Mouse (Mus musculus) left cerebral cortex, postnatal 4 days (tissue): ENCODE measurements around the gene Gp9. TPM values are rescaled to one million over a fixed set of nuclear protein-coding genes. Genes with fewer than 3 reads are reported as not detected.

Experiments
- DNase-seq: peaks from one replicate; pipeline ENCODE4 v3.0.0-alpha.2; 2022
- intact Hi-C: fragments of 180-260 bp; cut with DNase I; formaldehyde crosslinking; loops from one replicate; pipeline ENCODE4 v1.15.1; 2025
- total RNA-seq, 2 experiments: library from RNA; stranded (reverse); gene quantifications; 2 replicates each; pipeline ENCODE4 v1.2.3; 2021

Gp9 gene
- total RNA-seq, 2 experiments from 2014 or later: not detected

DNA sequence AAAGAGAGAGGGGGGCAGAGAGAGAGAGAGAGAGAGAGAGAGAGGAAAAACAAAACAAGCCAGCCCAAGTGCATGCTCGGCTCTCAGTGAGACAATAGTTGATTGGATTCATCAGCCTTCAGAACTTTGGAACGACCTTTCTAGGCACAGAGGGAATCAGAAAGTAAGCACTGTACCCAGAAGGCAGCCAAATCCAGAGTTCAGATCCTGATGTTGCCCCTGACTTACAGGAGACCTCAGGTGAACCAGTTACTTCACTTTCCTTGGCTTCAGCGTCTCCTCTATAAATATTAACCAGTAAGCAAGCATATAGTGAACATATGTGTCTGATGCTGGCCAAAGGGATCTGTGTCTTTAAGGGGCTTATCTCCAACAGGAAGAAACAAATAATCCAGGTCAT lies 30.6 kb downstream of the Gp9 start:
- intact Hi-C loops: no loop called here
- no peak for DNase-seq

DNA sequence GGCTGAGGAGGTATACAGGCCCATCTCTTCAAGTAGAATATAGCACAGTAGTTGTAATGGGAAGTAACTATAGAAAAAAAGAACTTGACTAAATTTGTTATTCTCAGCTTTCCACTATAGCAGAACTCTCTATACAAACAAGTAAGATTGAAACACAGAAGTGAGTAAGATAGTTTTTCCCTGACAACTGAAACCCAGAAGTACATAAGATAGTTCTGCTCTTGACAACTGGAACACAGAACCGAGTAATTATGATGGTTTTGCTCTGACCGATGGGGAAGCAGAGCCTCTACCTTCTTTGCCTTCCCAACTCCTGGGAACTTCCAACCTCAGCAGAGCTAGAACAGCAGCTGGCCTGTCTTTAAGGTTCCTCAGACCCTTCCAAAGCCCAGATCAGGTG lies 31.3 kb downstream of the Gp9 start:
- DNase-seq: no peak
- intact Hi-C loops: no loop called here

DNA sequence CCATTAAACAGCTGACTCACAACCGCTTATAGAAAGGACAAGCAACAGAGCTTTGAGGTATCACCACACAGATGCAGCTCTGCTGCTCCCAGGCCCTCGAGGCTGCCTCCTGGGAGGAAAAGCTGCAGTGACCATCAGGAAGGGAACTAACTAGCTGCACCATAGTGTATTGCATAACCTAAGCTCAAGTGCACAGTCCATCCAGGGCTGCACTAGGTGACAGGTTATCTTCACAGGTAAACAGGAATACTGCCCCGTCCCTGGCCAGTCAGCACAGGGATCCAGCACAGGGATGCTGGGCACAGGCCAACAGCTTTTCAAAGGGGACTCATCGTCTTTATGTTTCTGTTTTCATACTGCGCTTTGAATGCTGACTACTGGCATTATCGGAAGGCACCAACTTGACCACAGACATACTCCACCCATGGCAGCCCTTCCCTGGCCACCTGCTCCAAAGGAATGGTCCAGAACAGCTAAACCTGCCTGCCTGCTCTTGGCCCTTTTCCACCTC lies 31.8 kb downstream of the Gp9 start:
- intact Hi-C loops: no loop called here
- DNase-seq: no peak

DNA sequence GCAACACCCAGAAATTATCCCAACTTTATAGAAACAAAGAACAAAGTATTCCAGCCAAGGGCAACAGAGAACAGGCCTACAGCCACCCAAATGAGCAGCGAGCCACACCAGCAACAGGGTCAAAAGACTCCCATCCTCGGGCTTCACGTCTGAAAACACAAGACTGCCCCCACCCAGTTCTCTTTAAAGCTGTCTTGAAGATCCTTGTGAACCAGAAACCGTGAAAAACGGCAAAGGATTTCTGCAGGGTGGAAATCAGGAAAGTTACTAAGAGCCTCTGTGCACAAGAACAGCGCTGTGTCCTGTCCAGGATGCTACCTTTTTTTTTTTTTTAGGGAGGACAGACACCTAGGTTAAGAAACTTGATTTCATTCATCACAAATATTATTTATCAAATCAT lies 32.4 kb downstream of the Gp9 start:
- intact Hi-C loops: no loop called here

DNA sequence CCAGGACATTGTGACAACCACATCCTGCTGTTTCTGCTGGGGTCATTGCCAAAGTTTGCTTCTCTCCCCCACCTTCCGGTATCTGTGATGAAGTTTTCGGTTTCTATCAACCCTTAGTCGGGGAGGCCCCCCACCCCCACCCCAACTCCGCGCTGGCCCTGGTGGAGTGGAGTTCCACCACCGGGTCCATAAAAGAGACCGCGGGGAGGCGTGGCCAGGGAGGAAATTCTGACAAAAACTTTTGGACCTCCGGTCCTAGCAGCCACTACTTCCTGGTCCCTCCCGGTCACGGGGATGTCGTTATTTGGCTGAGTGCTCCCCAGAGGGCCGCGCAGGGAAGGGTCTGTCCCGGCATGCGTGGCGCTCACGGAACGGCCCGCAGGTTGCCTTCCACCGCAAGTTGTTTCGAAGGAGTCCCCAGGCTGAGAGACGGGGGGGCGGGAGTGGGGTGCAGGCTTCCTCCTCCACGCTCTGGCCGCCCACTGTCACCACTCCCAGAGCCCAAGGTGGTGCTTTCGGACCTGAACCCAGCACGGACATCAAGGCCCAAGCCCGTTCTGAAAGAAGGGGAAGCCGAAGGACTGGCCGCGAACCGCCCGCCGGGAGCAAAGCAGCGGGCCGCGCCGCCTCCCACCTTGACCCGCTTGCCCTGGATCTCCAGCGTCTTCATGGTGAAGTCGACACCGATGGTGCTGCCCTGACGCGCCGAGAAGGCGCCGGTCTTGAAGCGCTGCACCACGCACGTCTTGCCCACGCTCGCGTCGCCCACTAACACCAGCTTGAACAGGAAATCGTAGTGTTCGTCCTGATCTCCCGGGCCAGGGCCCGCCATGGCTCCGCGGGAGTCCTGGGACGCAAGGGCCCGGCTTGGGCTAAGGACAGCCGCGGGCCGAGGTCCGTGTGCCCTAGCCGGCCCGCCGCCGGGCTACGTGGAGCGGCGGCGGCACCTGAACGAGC lies 33.1 kb downstream of the Gp9 start:
- intact Hi-C loops: no loop called here
- DNase-seq: peak; percentile 38

More for the DNA sequence above, 32.4 kb downstream of the Gp9 start:
- DNase-seq: no peak

DNA sequence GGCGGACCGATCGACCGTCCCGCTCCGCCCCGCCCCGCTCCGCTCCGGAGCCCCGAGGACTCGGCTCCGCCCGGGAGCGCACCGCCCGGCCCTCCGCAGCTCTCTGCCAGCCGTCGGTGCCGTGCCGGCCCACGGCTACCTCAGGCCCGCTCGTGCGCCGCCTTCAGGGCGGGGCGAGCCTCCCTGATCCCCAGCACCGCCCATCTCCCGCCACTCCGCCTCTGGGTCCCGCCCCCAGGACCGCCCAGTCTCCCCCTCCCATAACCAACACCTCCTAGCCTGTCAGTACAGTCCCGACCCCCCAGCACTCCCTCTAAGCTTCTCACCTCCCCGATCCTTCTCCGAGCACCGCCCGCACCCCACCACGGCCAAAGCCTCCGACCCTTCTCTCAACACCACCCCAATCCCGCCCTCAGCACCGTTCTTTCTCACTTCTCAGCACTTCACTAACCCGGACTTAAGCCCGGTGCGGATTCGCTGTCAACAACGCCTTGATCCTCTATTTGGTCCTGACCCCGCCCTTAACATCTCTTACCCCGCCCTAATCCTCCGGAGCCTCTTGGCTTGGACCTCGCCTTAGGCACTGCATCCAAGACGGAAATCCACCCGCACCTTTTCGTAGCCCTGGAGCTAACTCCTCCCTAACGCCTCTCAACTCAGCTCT lies 33.9 kb downstream of the Gp9 start, which contains the start of gene Rab43:
Gene Rab43 (minus strand): TSS at position 490 of the 664 bp plus-strand sequence.
- peak; percentile 91 for DNase-seq
- intact Hi-C loops: no loop called here

DNA sequence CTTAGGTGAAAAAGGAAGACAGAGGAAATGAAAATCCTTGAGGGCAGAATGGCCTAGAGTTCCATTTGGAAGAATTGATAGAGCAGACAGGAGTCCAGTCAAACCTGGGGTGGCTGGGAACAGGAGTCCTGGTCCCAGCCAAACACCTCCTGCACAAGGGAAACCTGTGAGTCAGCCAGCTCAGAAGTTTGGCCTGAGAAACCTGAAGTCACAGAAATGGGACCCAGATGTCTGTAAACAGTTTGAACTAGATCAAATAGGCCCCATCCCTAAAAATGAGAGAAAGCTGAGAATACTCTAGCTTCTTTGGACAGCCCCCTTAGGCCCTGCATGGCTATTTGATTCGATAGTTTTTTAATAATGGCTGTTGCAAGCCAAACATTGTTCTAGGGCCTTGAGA lies 34.8 kb downstream of the Gp9 start:
- DNase-seq: no peak
- intact Hi-C loops: no loop called here

DNA sequence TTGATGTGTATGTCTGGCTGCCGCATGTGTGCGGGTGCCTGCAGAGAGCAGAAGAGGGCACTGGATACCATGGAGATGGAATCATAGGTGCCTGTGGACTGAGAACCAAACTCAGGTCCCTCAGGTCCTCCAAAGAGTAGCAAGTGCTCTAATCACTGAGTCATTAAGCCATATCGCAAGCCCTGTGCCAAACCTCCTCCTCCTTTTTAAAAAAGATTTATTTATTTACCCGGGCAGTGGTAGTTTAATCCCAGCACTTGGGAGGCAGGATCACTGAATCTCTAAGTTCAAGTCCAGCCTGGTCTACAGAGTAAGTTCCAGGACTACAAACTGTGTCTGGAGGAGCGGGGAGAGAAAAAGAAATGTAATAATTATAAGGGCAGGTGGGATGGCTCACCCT lies 36.6 kb downstream of the Gp9 start:
- DNase-seq: no peak
- intact Hi-C loops: no loop called here

DNA sequence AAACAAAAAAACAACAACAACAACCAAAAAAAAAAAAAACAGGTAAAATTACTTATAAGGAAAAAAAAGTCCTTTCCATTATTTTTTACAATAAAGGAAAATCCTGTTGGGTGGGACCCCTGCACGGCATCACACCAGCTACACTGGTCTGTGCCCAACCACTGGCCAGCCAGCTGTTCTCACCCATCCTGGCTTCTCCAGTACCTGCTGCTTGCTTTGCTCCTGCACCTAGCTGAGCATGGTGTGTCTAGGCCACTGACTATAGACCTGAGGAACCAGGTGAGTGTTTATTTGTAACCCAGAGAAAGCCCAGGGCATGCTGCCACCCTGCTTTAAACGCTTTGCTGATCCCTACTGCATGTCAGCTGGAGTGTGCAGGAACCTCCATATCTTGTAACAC lies 42.5 kb downstream of the Gp9 start:
- intact Hi-C loops: no loop called here
- DNase-seq: no peak

Other genes starting within 250 kb of the Gp9 start
- gene Arhgap25, start 244.8 kb upstream of the Gp9 start, total RNA-seq: 1 to 10 TPM; 2.4 to 3.7 TPM
- 1 to 10 TPM in 1 of 2 experiments, under 1 TPM in 1; 0.94 to 1.0 TPM for gene Prokr1, start 187.3 kb upstream of the Gp9 start, total RNA-seq
- 10 to 100 TPM; 11.6 to 12.4 TPM for gene Aplf, start 105.9 kb upstream of the Gp9 start, total RNA-seq
- 1 to 10 TPM; 3.4 to 6.2 TPM for gene Efcc1, start 47.2 kb upstream of the Gp9 start, total RNA-seq
- 10 to 100 TPM; 15.2 to 21.8 TPM for gene Rab43, start 34.1 kb downstream of the Gp9 start, total RNA-seq
- 1 to 10 TPM; 3.7 to 4.0 TPM for gene Gm45140, start 57.7 kb downstream of the Gp9 start, total RNA-seq
- gene Isy1, start 60.7 kb downstream of the Gp9 start, total RNA-seq: 10 to 100 TPM; 29.1 to 30.1 TPM
- gene Cnbp, start 73.0 kb downstream of the Gp9 start, total RNA-seq: 100 to 1,000 TPM; 219 to 224 TPM
- 100 to 1,000 TPM; 158 to 172 TPM for gene Copg1, start 109.7 kb downstream of the Gp9 start, total RNA-seq
- gene Hmces, start 135.9 kb downstream of the Gp9 start, total RNA-seq: 10 to 100 TPM; 37.3 to 39.7 TPM
- 10 to 100 TPM; 81.6 to 87.7 TPM for gene H1fx, start 203.6 kb downstream of the Gp9 start, total RNA-seq